Mouse (Mus musculus) forebrain, embryonic 16.5 days (tissue): Measurements from ENCODE around the gene Dpagt1. TPM values are rescaled to one million over a fixed set of nuclear protein-coding genes. Genes with fewer than 3 reads are reported as not detected.
"Not testable (repeated sequence)": the region's sequence is repeated elsewhere in the genome, so short reads cannot be mapped to it uniquely, and the experiment has no call there.

Experiments used
- ATAC-seq: fragments of 200-750 bp; cut with Nextera tagmentation; 2 replicates; pipeline ENCODE4 v1.8.0; 2017; ENCODE audit warnings: mild to moderate bottlenecking, moderate library complexity
- H3K27ac ChIP-seq: fragments of 300-500 bp; sonication (generic); 2 replicates; pipeline ENCODE4 v1.5.1; 2014; ENCODE audit warnings: low read length, control low read depth
- H3K27me3 ChIP-seq: fragments of 300-500 bp; sonication (generic); replicated peaks from 2 replicates; pipeline ENCODE4 v1.6.1; 2014; ENCODE audit warnings: low read length; ENCODE audit not compliant: control insufficient read depth, insufficient read depth
- H3K36me3 ChIP-seq: fragments of 300-500 bp; sonication (generic); 2 replicates; pipeline ENCODE4 v1.6.1; 2014; ENCODE audit not compliant: control insufficient read depth, insufficient read depth
- H3K4me1 ChIP-seq: fragments of 300-500 bp; sonication (generic); replicated peaks from 2 replicates; pipeline ENCODE4 v1.6.1; 2014; ENCODE audit warnings: low read length; ENCODE audit not compliant: control insufficient read depth, insufficient read depth
- H3K4me2 ChIP-seq: fragments of 300-500 bp; sonication (generic); 2 replicates; pipeline ENCODE4 v1.6.1; 2014; ENCODE audit warnings: mild to moderate bottlenecking, low read length, control low read depth
- H3K4me3 ChIP-seq: fragments of 300-500 bp; sonication (generic); replicated peaks from 2 replicates; pipeline ENCODE4 v1.5.1; 2014; ENCODE audit warnings: mild to moderate bottlenecking, low read length, control low read depth
- H3K9ac ChIP-seq: fragments of 300-500 bp; sonication (generic); replicated peaks from 2 replicates; pipeline ENCODE4 v1.6.1; 2014; ENCODE audit warnings: low read depth, low read length, control low read depth
- H3K9me3 ChIP-seq: fragments of 300-500 bp; sonication (generic); 2 replicates; pipeline ENCODE4 v1.6.1; 2016; ENCODE audit warnings: low read length; ENCODE audit not compliant: control insufficient read depth
- WGBS: fragments of 180-500 bp; shearing (Covaris S2); extraction: QIAGEN DNeasy Blood & Tissue Kit; methylation state at CpG from one replicate; pipeline ENCODE4 v1.1.7; 2014; 5-methylcytosine and 5-hydroxymethylcytosine counted together
- polyA plus RNA-seq: library from polyadenylated mRNA; unstranded; fragments of >200 nt; fragmentation: Nextera tagmentation; extraction: Ambion mirVana; gene quantifications from 2 replicates; pipeline ENCODE4 v1.2.1, GENCODE M21; 2015

The Dpagt1 gene
- polyA plus RNA-seq, 1 experiment from 2014 or later, result 35.2 TPM

DNA sequence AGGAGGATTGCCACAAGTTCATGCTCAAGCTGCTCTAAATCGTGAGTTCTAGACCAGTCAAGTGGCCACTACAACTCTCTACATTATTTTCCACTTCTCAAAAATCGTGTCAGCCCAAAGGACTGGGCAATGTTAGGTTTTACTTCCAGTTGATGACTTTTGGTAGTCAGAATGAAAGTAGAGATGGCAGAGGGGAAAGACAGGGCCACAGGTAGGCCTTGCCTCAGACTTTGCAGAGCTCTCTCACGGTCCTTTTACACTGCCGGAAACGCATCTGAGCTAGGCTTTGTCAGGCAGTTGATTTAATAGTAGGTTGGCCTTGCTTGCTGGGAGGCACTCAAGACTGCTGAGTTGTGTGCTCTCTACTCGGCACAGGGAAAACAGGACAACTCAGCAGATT, 1.7 kb upstream of the Dpagt1 start:
- no peak overlapping the region for H3K4me2 ChIP-seq
- WGBS, result 91% methylated on average over 6 of the region's 6 CpGs
- H3K4me1 ChIP-seq, result peaks cover 26% of the 10 kb centered on the region
- H3K9ac ChIP-seq, result no peak overlapping the region
- H3K27ac ChIP-seq, result no peak overlapping the region
- no peak overlapping the region for H3K4me3 ChIP-seq
- H3K36me3 ChIP-seq, result no peaks in the 10 kb centered on the region
- H3K9me3 ChIP-seq, result no peaks in the 10 kb centered on the region
- ATAC-seq, result no peak
- no peaks in the 10 kb centered on the region for H3K27me3 ChIP-seq

GRCm38 (mm10) chr9:44325032-44325767, 619 bp upstream of the Dpagt1 start:
- not testable (repeated sequence) for H3K27ac ChIP-seq, H3K9me3 ChIP-seq, H3K36me3 ChIP-seq, H3K4me3 ChIP-seq, H3K27me3 ChIP-seq, ATAC-seq, H3K9ac ChIP-seq
- WGBS, result 60% methylated on average over 6 of the region's 8 CpGs
- peak overlapping the region; percentile 70 for H3K4me2 ChIP-seq
- peaks cover 23% of the 10 kb centered on the region for H3K4me1 ChIP-seq

DNA sequence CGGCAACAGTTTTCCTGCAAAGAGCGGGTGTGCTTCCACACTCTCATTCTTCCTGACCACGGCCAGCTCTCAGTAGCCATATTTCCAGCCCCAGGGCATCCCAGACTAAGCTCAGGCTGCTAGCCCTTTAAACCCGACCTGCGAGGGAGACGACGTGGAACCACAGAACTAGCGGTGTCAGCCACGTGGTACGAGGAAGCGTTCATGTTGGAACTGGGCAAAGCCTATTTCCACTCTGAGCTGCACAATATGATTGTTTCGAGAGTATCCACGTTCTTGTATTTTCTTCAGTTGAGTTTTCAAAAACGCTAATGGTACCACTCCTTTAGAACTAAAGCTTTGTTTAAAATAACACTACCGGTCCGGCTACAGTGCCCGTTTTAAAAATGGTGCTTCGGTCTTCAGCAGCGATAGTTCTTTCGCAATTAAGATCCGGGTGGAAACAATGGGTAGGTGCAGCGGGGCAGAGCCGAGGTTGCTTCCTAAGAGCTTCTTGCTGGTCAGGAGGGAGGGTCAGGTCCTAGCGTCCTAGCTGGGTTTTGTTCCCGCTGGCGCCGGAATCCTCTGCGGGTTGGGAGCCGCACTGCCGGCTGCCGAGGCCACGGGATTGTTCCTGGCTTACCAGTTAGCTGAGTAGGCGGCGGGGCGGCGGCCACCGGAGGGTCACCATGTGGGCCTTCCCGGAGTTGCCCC, 698 bp downstream of the Dpagt1 start:
- peak overlapping the region; percentile 93 for H3K4me3 ChIP-seq
- H3K4me1 ChIP-seq, result peaks cover 16% of the 10 kb centered on the region
- H3K4me2 ChIP-seq, result peak overlapping the region; percentile 70
- H3K9me3 ChIP-seq, result no peaks in the 10 kb centered on the region
- peak overlapping the region; percentile 92 for H3K9ac ChIP-seq
- peak overlapping the region; percentile 92 for H3K27ac ChIP-seq
- H3K27me3 ChIP-seq, result no peaks in the 10 kb centered on the region
- peak; percentile 94 for ATAC-seq
- H3K36me3 ChIP-seq, result peaks cover 3% of the 10 kb centered on the region
- WGBS, result under 1% methylated on average over 38 of the region's 38 CpGs

- Histone ChIP-seq H3K9ac (peak overlapping the region; percentile 92), H3K36me3 (peaks cover 9% of the 10 kb centered on the region), H3K27me3 (no peaks in the 10 kb centered on the region), H3K27ac (peak overlapping the region; percentile 92), H3K9me3 (no peaks in the 10 kb centered on the region), H3K4me3 (peak overlapping the region; percentile 93), H3K4me2 (peak overlapping the region; percentile 70), H3K4me1 (peaks cover 16% of the 10 kb centered on the region)
- 0% methylated on average over 21 of the region's 22 CpGs for WGBS
- ATAC-seq, result peak; percentile 13; the same call in 1 of the 2 replicates
These were observed 1.4 kb downstream of the Dpagt1 start for GRCm38 (mm10) chr9:44327064-44327711.

GRCm38 (mm10) chr9:44327926-44328325, 2.1 kb downstream of the Dpagt1 start:
- no peak for ATAC-seq
- Histone ChIP-seq H3K4me2 (peak overlapping the region; percentile 70), H3K27me3 (no peaks in the 10 kb centered on the region), H3K27ac (no peak overlapping the region), H3K4me1 (peaks cover 16% of the 10 kb centered on the region), H3K9me3 (no peaks in the 10 kb centered on the region), H3K36me3 (peaks cover 15% of the 10 kb centered on the region), H3K9ac (peak overlapping the region; percentile 92; the same call in 1 of the 2 replicates), H3K4me3 (peak overlapping the region; percentile 93)
- WGBS, result 93% methylated on average over 5 of the region's 5 CpGs

- peaks cover 25% of the 10 kb centered on the region for H3K36me3 ChIP-seq
- 93% methylated on average over 6 of the region's 6 CpGs for WGBS
- H3K9me3 ChIP-seq, result no peaks in the 10 kb centered on the region
These were observed 4.9 kb downstream of the Dpagt1 start for GRCm38 (mm10) chr9:44330736-44331135.

DNA sequence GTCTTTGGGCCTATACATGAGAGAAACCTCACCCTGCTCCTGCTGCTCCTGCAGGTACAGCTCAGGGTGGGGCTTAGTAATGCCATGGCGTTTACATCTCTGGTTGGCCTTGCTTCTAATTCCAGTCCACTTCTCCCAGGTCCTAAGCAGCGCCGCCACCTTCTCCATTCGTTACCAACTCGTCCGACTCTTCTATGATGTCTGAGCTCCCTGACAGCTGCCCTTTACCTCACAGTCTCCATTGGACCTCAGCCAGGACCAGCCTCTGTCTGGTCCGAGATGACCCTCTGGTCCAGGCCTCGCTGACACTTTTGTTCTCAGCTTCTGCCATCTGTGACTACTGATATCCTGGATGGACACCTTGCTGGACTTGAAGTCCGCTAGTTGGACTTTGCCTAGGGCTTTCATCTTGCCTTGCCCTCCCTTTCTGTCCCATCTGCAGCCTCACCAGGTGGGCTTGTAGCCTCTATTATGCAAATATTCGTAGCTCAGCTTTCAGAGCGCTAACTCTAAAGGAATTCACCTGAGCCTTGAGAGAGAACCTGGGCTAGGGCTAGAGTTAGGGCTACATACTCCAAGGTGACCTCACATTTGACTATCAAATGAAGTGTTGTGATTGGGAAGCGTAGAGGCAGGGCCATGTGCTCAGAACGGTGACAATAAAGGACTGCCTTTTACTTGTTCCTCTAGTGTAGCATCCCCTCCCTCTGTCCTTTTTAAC, 7.3 kb downstream of the Dpagt1 start:
- peaks cover 25% of the 10 kb centered on the region for H3K36me3 ChIP-seq
- 94% methylated on average over 13 of the region's 13 CpGs for WGBS

More at GRCm38 (mm10) chr9:44330736-44331135, 4.9 kb downstream of the Dpagt1 start:
- Histone ChIP-seq H3K4me2 (no peak overlapping the region), H3K27me3 (no peaks in the 10 kb centered on the region), H3K4me3 (no peak overlapping the region), H3K9ac (no peak overlapping the region), H3K4me1 (peaks cover 16% of the 10 kb centered on the region), H3K27ac (no peak overlapping the region)
- no peak for ATAC-seq

GRCm38 (mm10) chr9:44334396-44335330, 8.8 kb downstream of the Dpagt1 start, which contains the start of gene H2afx:
Gene H2afx, plus strand, starts transcription at chr9:44334694.
- peak; percentile 97 for ATAC-seq
- peaks cover 22% of the 10 kb centered on the region for H3K4me1 ChIP-seq
- H3K9ac ChIP-seq, result peak within 1 kb of the TSS; percentile 96
- no peaks in the 10 kb centered on the region for H3K27me3 ChIP-seq
- peak within 1 kb of the TSS; percentile 92 for H3K27ac ChIP-seq
- no peaks in the 10 kb centered on the region for H3K9me3 ChIP-seq
- H3K36me3 ChIP-seq, result peaks cover 25% of the 10 kb centered on the region
- H3K4me2 ChIP-seq, result peak within 1 kb of the TSS; percentile 93
- peak within 1 kb of the TSS; percentile 94 for H3K4me3 ChIP-seq
- WGBS, result 0% methylated on average over 91 of the region's 91 CpGs

More for the DNA sequence above, 7.3 kb downstream of the Dpagt1 start:
- Histone ChIP-seq H3K27ac (no peak overlapping the region), H3K9me3 (no peaks in the 10 kb centered on the region), H3K4me1 (peaks cover 22% of the 10 kb centered on the region), H3K4me2 (no peak overlapping the region), H3K4me3 (no peak overlapping the region), H3K9ac (no peak overlapping the region), H3K27me3 (no peaks in the 10 kb centered on the region)
- no peak for ATAC-seq
